Mouse (Mus musculus): ENCODE results near the gene AI597479. TPM values are rescaled to one million over a fixed set of nuclear protein-coding genes. Genes with fewer than 3 reads are reported as not detected.

AI597479 gene
- total and polyA plus RNA-seq, 3 experiments = 3.2 to 45.8 (median 31.8) TPM

- DNase-seq (ENCODE audit: low spot score) = no peak
- peaks cover 18% of the 10 kb centered on the region for H3K27me3 ChIP-seq (ENCODE audit: insufficient read depth, low read length)
- no peaks in the 10 kb centered on the region for H3K9me3 ChIP-seq (replicated peaks)
- ATAC-seq (ENCODE audit: extremely low read depth, insufficient number of reproducible peaks, low FRiP score, poor library complexity, severe bottlenecking) = no peak
- H3K4me3 ChIP-seq (ENCODE audit: low read depth, low read length) = no peak overlapping the region
- no peaks in the 10 kb centered on the region for H3K36me3 ChIP-seq (replicated peaks)
- H3K4me1 ChIP-seq (ENCODE audit: insufficient read depth, low read depth, low read length) = peaks cover 15% of the 10 kb centered on the region
- no peak for TF ChIP-seq TAL1 (conservative IDR thresholded peaks at IDR 0.05; ENCODE audit: low read depth, low read length)
- TF ChIP-seq CTCF (IDR thresholded peaks at IDR 0.05; ENCODE audit: low read depth, low read length) = no peak
- TF ChIP-seq GATA2 (IDR thresholded peaks at IDR 0.05; ENCODE audit: borderline replicate concordance, low read depth, low read length) = no peak
Measured at GRCm38 (mm10) chr1:43147474-43147873, 49.0 kb downstream of the AI597479 start.

GRCm38 (mm10) chr1:43150225-43150624 lies 51.7 kb downstream of the AI597479 start:
- ATAC-seq (ENCODE audit: extremely low read depth, insufficient number of reproducible peaks, low FRiP score, poor library complexity, severe bottlenecking) = no peak
- Histone ChIP-seq H3K36me3 (replicated peaks) (no peaks in the 10 kb centered on the region), H3K4me3 (ENCODE audit: low read depth, low read length) (no peak overlapping the region), H3K27me3 (ENCODE audit: insufficient read depth, low read length) (peaks cover 23% of the 10 kb centered on the region), H3K9me3 (replicated peaks) (no peaks in the 10 kb centered on the region), H3K4me1 (ENCODE audit: insufficient read depth, low read depth, low read length) (peaks cover 9% of the 10 kb centered on the region)
- no peak for DNase-seq (ENCODE audit: low spot score)
- TF ChIP-seq GATA1 (IDR thresholded peaks at IDR 0.05; ENCODE audit: borderline replicate concordance, low read length) (no peak), POLR2AphosphoS5 (IDR thresholded peaks at IDR 0.05; ENCODE audit: insufficient replicate concordance, low read depth, low read length) (no peak), TAL1 (conservative IDR thresholded peaks at IDR 0.05; ENCODE audit: low read depth, low read length) (no peak), CTCF (IDR thresholded peaks at IDR 0.05; ENCODE audit: low read depth, low read length) (no peak), GATA2 (IDR thresholded peaks at IDR 0.05; ENCODE audit: borderline replicate concordance, low read depth, low read length) (no peak)

GRCm38 (mm10) chr1:43152626-43153025 lies 54.1 kb downstream of the AI597479 start:
- TF ChIP-seq GATA2 (IDR thresholded peaks at IDR 0.05; ENCODE audit: borderline replicate concordance, low read depth, low read length) (no peak), GATA1 (IDR thresholded peaks at IDR 0.05; ENCODE audit: borderline replicate concordance, low read length) (no peak), CTCF (IDR thresholded peaks at IDR 0.05; ENCODE audit: low read depth, low read length) (no peak), POLR2AphosphoS5 (IDR thresholded peaks at IDR 0.05; ENCODE audit: insufficient replicate concordance, low read depth, low read length) (no peak)
- DNase-seq (ENCODE audit: low spot score) (no peak), ATAC-seq (ENCODE audit: extremely low read depth, insufficient number of reproducible peaks, low FRiP score, poor library complexity, severe bottlenecking) (no peak)
- peaks cover 18% of the 10 kb centered on the region for H3K27me3 ChIP-seq (ENCODE audit: insufficient read depth, low read length)
- no peaks in the 10 kb centered on the region for H3K9me3 ChIP-seq (replicated peaks)
- H3K4me3 ChIP-seq (ENCODE audit: low read depth, low read length) = no peak overlapping the region
- H3K36me3 ChIP-seq (replicated peaks) = no peaks in the 10 kb centered on the region
- H3K4me1 ChIP-seq (ENCODE audit: insufficient read depth, low read depth, low read length) = no peaks in the 10 kb centered on the region

- no peaks in the 10 kb centered on the region for H3K9me3 ChIP-seq (replicated peaks)
- H3K4me3 ChIP-seq (ENCODE audit: low read depth, low read length) = no peak overlapping the region
- H3K27me3 ChIP-seq (ENCODE audit: insufficient read depth, low read length) = peaks cover 15% of the 10 kb centered on the region
- no peak for TF ChIP-seq GATA2 (IDR thresholded peaks at IDR 0.05; ENCODE audit: borderline replicate concordance, low read depth, low read length)
- no peak for TF ChIP-seq POLR2AphosphoS5 (IDR thresholded peaks at IDR 0.05; ENCODE audit: insufficient replicate concordance, low read depth, low read length)
- no peak for TF ChIP-seq TAL1 (conservative IDR thresholded peaks at IDR 0.05; ENCODE audit: low read depth, low read length)
- no peak for TF ChIP-seq CTCF (IDR thresholded peaks at IDR 0.05; ENCODE audit: low read depth, low read length)
- TF ChIP-seq GATA1 (IDR thresholded peaks at IDR 0.05; ENCODE audit: borderline replicate concordance, low read length) = no peak
- no peaks in the 10 kb centered on the region for H3K4me1 ChIP-seq (ENCODE audit: insufficient read depth, low read depth, low read length)
- ATAC-seq (ENCODE audit: extremely low read depth, insufficient number of reproducible peaks, low FRiP score, poor library complexity, severe bottlenecking) = no peak
- DNase-seq (ENCODE audit: low spot score) = no peak
- no peaks in the 10 kb centered on the region for H3K36me3 ChIP-seq (replicated peaks)
Measured at GRCm38 (mm10) chr1:43153538-43153937, 55.0 kb downstream of the AI597479 start.

DNA sequence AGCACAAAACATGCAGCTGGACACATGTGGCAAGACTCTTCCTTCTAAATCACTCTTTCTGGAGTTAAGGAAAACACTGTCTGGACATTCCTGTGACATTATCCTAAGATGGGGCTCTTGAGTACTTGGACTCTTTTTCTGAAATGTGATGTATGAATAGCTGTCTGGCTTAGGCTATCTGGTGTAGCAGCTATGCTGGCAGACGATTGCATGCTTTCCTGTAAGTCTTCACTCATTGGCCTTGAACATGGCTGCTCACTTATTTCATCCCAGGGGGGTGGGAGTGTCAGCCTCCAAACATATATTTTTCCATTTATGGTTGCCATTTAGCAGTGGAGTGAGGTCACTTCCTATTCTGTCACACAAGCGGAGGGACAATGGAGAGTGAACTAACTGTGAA lies 56.0 kb downstream of the AI597479 start:
- Histone ChIP-seq H3K4me1 (ENCODE audit: insufficient read depth, low read depth, low read length) (no peaks in the 10 kb centered on the region), H3K4me3 (ENCODE audit: low read depth, low read length) (no peak overlapping the region), H3K36me3 (replicated peaks) (no peaks in the 10 kb centered on the region), H3K9me3 (replicated peaks) (no peaks in the 10 kb centered on the region), H3K27me3 (ENCODE audit: insufficient read depth, low read length) (peaks cover 11% of the 10 kb centered on the region)
- TF ChIP-seq GATA1 (IDR thresholded peaks at IDR 0.05; ENCODE audit: borderline replicate concordance, low read length) = no peak
- TF ChIP-seq CTCF (IDR thresholded peaks at IDR 0.05; ENCODE audit: low read depth, low read length) = no peak
- no peak for TF ChIP-seq POLR2AphosphoS5 (IDR thresholded peaks at IDR 0.05; ENCODE audit: insufficient replicate concordance, low read depth, low read length)
- TF ChIP-seq GATA2 (IDR thresholded peaks at IDR 0.05; ENCODE audit: borderline replicate concordance, low read depth, low read length) = no peak
- TF ChIP-seq TAL1 (conservative IDR thresholded peaks at IDR 0.05; ENCODE audit: low read depth, low read length) = no peak
- ATAC-seq (ENCODE audit: extremely low read depth, insufficient number of reproducible peaks, low FRiP score, poor library complexity, severe bottlenecking) (no peak), DNase-seq (ENCODE audit: low spot score) (no peak)

DNA sequence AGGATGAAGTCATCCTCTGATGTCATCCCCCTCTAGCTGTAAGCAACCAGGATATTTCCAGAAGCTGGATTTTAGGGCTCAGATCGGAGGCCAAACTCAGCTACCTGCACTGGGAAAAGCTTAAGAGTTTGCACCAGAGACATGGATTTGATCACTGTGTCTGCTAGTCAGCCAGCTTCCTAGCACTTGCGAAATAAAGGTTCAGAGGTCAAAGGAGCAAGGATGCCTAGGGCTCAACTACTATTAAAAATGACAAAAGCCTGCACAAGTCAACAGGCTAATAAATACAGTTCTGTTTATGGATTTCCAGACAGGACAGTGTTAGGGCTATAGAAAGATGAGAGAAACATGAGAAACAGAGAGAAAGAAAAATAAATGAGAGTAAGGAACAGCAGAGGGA lies 59.4 kb downstream of the AI597479 start:
- ATAC-seq (ENCODE audit: extremely low read depth, insufficient number of reproducible peaks, low FRiP score, poor library complexity, severe bottlenecking) = no peak
- TF ChIP-seq CTCF (IDR thresholded peaks at IDR 0.05; ENCODE audit: low read depth, low read length) (no peak), GATA1 (IDR thresholded peaks at IDR 0.05; ENCODE audit: borderline replicate concordance, low read length) (no peak), TAL1 (conservative IDR thresholded peaks at IDR 0.05; ENCODE audit: low read depth, low read length) (no peak), POLR2AphosphoS5 (IDR thresholded peaks at IDR 0.05; ENCODE audit: insufficient replicate concordance, low read depth, low read length) (no peak), GATA2 (IDR thresholded peaks at IDR 0.05; ENCODE audit: borderline replicate concordance, low read depth, low read length) (no peak)
- peaks cover 13% of the 10 kb centered on the region for H3K27me3 ChIP-seq (ENCODE audit: insufficient read depth, low read length)

GRCm38 (mm10) chr1:43159429-43159828 lies 60.9 kb downstream of the AI597479 start:
- no peaks in the 10 kb centered on the region for H3K9me3 ChIP-seq (replicated peaks)
- no peak overlapping the region for H3K4me3 ChIP-seq (ENCODE audit: low read depth, low read length)
- no peaks in the 10 kb centered on the region for H3K36me3 ChIP-seq (replicated peaks)
- no peak for DNase-seq (ENCODE audit: low spot score)
- ATAC-seq (ENCODE audit: extremely low read depth, insufficient number of reproducible peaks, low FRiP score, poor library complexity, severe bottlenecking) = no peak
- H3K4me1 ChIP-seq (ENCODE audit: insufficient read depth, low read depth, low read length) = no peaks in the 10 kb centered on the region
- TF ChIP-seq GATA2 (IDR thresholded peaks at IDR 0.05; ENCODE audit: borderline replicate concordance, low read depth, low read length) (no peak), TAL1 (conservative IDR thresholded peaks at IDR 0.05; ENCODE audit: low read depth, low read length) (no peak), POLR2AphosphoS5 (IDR thresholded peaks at IDR 0.05; ENCODE audit: insufficient replicate concordance, low read depth, low read length) (no peak), CTCF (IDR thresholded peaks at IDR 0.05; ENCODE audit: low read depth, low read length) (no peak), GATA1 (IDR thresholded peaks at IDR 0.05; ENCODE audit: borderline replicate concordance, low read length) (no peak)
- peaks cover 20% of the 10 kb centered on the region for H3K27me3 ChIP-seq (ENCODE audit: insufficient read depth, low read length)

More for the DNA sequence above, 59.4 kb downstream of the AI597479 start:
- Histone ChIP-seq H3K36me3 (replicated peaks) (no peaks in the 10 kb centered on the region), H3K9me3 (replicated peaks) (no peaks in the 10 kb centered on the region), H3K4me3 (ENCODE audit: low read depth, low read length) (no peak overlapping the region), H3K4me1 (ENCODE audit: insufficient read depth, low read depth, low read length) (no peaks in the 10 kb centered on the region)
- DNase-seq (ENCODE audit: low spot score) = no peak

Data from G1E (cell line).